Mouse (Mus musculus) liver, embryonic 16.5 days (tissue): Measurements from ENCODE around the gene Tbk1. TPM values are rescaled to one million over a fixed set of nuclear protein-coding genes. Genes with fewer than 3 reads are reported as not detected.
A peak's percentile ranks its signal among the peaks of the same experiment; 100 is the strongest.

ENCODE experiments used
- ATAC-seq: fragments of 200-750 bp; cut with Nextera tagmentation; 2 replicates; pipeline ENCODE4 v1.8.0; 2017; ENCODE audit warnings: low read depth, mild to moderate bottlenecking, moderate number of reproducible peaks, moderate library complexity
- H3K27ac ChIP-seq: fragments of 300-500 bp; sonication (generic); 2 replicates; pipeline ENCODE4 v1.5.1; 2014; ENCODE audit warnings: mild to moderate bottlenecking, low read length
- H3K27me3 ChIP-seq: fragments of 300-500 bp; sonication (generic); 2 replicates; pipeline ENCODE4 v1.6.1; 2014; ENCODE audit warnings: low read depth, low read length, mixed read lengths; ENCODE audit not compliant: control insufficient read depth, insufficient read depth
- H3K36me3 ChIP-seq: fragments of 300-500 bp; sonication (generic); 2 replicates; pipeline ENCODE4 v1.6.1; 2014; ENCODE audit warnings: mild to moderate bottlenecking; ENCODE audit not compliant: control insufficient read depth, insufficient read depth
- H3K4me1 ChIP-seq: fragments of 300-500 bp; sonication (generic); 2 replicates; pipeline ENCODE4 v1.6.1; 2014; ENCODE audit warnings: low read depth, low read length, mixed read lengths; ENCODE audit not compliant: control insufficient read depth
- H3K4me2 ChIP-seq: fragments of 300-500 bp; sonication (generic); 2 replicates; pipeline ENCODE4 v1.6.1; 2014; ENCODE audit warnings: low read depth, low read length, mixed read lengths
- H3K4me3 ChIP-seq: fragments of 300-500 bp; sonication (generic); 2 replicates; pipeline ENCODE4 v1.5.1; 2014; ENCODE audit warnings: low read depth, mild to moderate bottlenecking, low read length
- H3K9ac ChIP-seq: fragments of 300-500 bp; sonication (generic); 2 replicates; pipeline ENCODE4 v1.6.1; 2014; ENCODE audit warnings: low read depth, low read length
- H3K9me3 ChIP-seq: fragments of 300-500 bp; sonication (generic); replicated peaks from 2 replicates; pipeline ENCODE4 v1.6.1; 2016; ENCODE audit warnings: low read length; ENCODE audit not compliant: control insufficient read depth
- WGBS: fragments of 180-500 bp; shearing (Covaris S2); extraction: QIAGEN DNeasy Blood & Tissue Kit; methylation state at CpG from one replicate; pipeline ENCODE4 v1.1.7; 2014; ENCODE audit not compliant: insufficient replicate concordance; 5-methylcytosine and 5-hydroxymethylcytosine counted together
- polyA plus RNA-seq: library from polyadenylated mRNA; unstranded; fragments of >200 nt; fragmentation: Nextera tagmentation; extraction: Ambion mirVana; gene quantifications from 2 replicates; pipeline ENCODE4 v1.2.1, GENCODE M21; 2015

Tbk1 gene
- polyA plus RNA-seq, 1 experiment from 2014 or later, result 19.8 TPM

- Histone ChIP-seq H3K27me3 (no peaks in the 10 kb centered on the region), H3K4me1 (peaks cover 21% of the 10 kb centered on the region), H3K4me3 (no peak overlapping the region), H3K27ac (no peak overlapping the region), H3K9ac (no peak overlapping the region), H3K4me2 (no peak overlapping the region), H3K9me3 (no peaks in the 10 kb centered on the region), H3K36me3 (peaks cover 14% of the 10 kb centered on the region)
- 78% methylated on average over 7 of the region's 7 CpGs for WGBS
- no peak for ATAC-seq
These were observed 37.1 kb upstream of the Tbk1 start for GRCm38 (mm10) chr10:121623670-121624069.

GRCm38 (mm10) chr10:121622431-121622830 is 35.8 kb upstream of the Tbk1 start:
- peaks cover 21% of the 10 kb centered on the region for H3K4me1 ChIP-seq
- H3K27me3 ChIP-seq, result no peaks in the 10 kb centered on the region
- 71% methylated on average over 6 of the region's 6 CpGs for WGBS
- ATAC-seq, result no peak
- no peak overlapping the region for H3K9ac ChIP-seq
- H3K27ac ChIP-seq, result no peak overlapping the region
- H3K4me2 ChIP-seq, result no peak overlapping the region
- no peak overlapping the region for H3K4me3 ChIP-seq
- no peaks in the 10 kb centered on the region for H3K9me3 ChIP-seq
- peaks cover 22% of the 10 kb centered on the region for H3K36me3 ChIP-seq

GRCm38 (mm10) chr10:121615935-121616334 is 29.3 kb upstream of the Tbk1 start:
- 76% methylated on average over 7 of the region's 7 CpGs for WGBS
- peak; percentile 50 for ATAC-seq
- H3K27ac ChIP-seq, result peak overlapping the region; percentile 26; the same call in 1 of the 2 replicates

GRCm38 (mm10) chr10:121615146-121615870 is 28.7 kb upstream of the Tbk1 start:
- Histone ChIP-seq H3K9ac (no peak overlapping the region), H3K27ac (no peak overlapping the region), H3K36me3 (peaks cover 49% of the 10 kb centered on the region), H3K27me3 (no peaks in the 10 kb centered on the region), H3K9me3 (no peaks in the 10 kb centered on the region), H3K4me3 (no peak overlapping the region), H3K4me1 (no peaks in the 10 kb centered on the region), H3K4me2 (no peak overlapping the region)
- no peak for ATAC-seq
- 78% methylated on average over 13 of the region's 13 CpGs for WGBS

More at GRCm38 (mm10) chr10:121615935-121616334, 29.3 kb upstream of the Tbk1 start:
- Histone ChIP-seq H3K4me2 (no peak overlapping the region), H3K9ac (no peak overlapping the region), H3K4me1 (no peaks in the 10 kb centered on the region), H3K9me3 (no peaks in the 10 kb centered on the region), H3K27me3 (no peaks in the 10 kb centered on the region), H3K36me3 (peaks cover 47% of the 10 kb centered on the region), H3K4me3 (no peak overlapping the region)

GRCm38 (mm10) chr10:121613570-121613969 is 27.0 kb upstream of the Tbk1 start:
- Histone ChIP-seq H3K4me2 (no peak overlapping the region), H3K4me1 (no peaks in the 10 kb centered on the region), H3K27ac (no peak overlapping the region), H3K9me3 (no peaks in the 10 kb centered on the region), H3K9ac (no peak overlapping the region), H3K27me3 (no peaks in the 10 kb centered on the region), H3K4me3 (no peak overlapping the region), H3K36me3 (peaks cover 53% of the 10 kb centered on the region)
- ATAC-seq, result peak; percentile 25; the same call in 1 of the 2 replicates
- 42% methylated on average over 13 of the region's 13 CpGs for WGBS

DNA sequence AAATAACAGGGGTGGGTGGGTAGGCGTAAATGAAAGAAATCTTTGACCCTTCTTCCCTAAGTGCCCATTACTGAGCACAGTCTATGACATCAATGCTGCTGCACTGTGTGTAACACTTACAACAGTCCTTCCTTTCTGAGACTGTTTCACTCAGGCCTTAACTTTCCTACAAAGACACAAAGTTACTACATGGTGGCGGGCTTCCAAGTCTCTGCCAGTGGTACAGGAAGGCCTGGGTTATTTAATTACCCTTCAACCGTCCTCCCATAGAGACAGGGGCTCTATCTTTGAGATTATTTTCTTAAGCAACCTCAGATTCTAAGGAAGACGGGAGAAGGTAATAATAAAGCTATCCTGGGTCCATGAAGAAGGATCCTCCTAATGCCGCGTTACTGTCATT is 25.9 kb upstream of the Tbk1 start:
- Histone ChIP-seq H3K9ac (no peak overlapping the region), H3K4me2 (no peak overlapping the region), H3K4me3 (no peak overlapping the region), H3K4me1 (no peaks in the 10 kb centered on the region), H3K27ac (no peak overlapping the region), H3K9me3 (no peaks in the 10 kb centered on the region), H3K27me3 (no peaks in the 10 kb centered on the region), H3K36me3 (peaks cover 57% of the 10 kb centered on the region)
- WGBS, result 75% methylated on average over 6 of the region's 6 CpGs
- ATAC-seq, result no peak

DNA sequence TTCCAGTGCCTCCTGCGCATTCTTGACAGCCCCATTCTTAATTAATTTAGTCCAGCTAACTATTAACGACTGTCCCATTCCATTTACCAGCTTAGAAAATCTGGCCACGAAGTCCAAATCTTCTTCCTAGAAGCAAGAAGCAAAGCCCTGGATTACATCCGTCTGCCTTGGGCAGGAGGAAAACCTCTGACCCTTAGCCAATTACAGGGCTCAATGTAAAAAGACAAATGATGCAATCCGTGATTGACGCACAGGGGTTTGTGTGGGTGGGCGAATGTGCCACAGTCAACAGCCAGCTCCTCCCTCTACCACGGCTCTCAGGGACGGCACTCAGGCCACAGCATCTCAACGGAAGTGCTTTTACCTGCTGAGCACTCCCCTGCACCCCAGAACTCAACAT is 25.0 kb upstream of the Tbk1 start:
- 64% methylated on average over 10 of the region's 10 CpGs for WGBS
- Histone ChIP-seq H3K36me3 (peaks cover 60% of the 10 kb centered on the region), H3K4me2 (no peak overlapping the region), H3K27me3 (no peaks in the 10 kb centered on the region), H3K4me3 (no peak overlapping the region), H3K4me1 (no peaks in the 10 kb centered on the region), H3K9ac (no peak overlapping the region), H3K9me3 (no peaks in the 10 kb centered on the region), H3K27ac (no peak overlapping the region)
- ATAC-seq, result peak; percentile 53

DNA sequence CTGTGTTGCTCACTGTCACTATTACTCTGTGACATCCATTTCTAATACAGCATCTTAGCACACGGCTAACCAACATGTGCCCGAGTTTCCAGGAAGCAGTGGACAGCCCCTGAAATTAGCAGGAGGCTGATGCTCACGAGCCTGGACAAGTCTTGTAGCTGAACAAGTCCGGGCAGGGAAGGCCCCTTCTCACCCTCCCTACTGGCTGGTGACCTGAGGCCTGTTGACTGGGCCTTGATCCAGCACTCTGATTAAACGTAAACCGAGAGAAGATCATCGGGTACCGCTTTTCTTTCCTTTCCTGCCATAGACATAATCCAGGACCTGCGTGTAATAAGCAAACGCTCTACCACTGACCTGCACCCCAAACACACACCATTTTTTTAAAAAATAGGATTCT is 21.6 kb upstream of the Tbk1 start:
- 86% methylated on average over 10 of the region's 10 CpGs for WGBS
- Histone ChIP-seq H3K9me3 (no peaks in the 10 kb centered on the region), H3K4me3 (no peak overlapping the region), H3K4me2 (no peak overlapping the region), H3K27me3 (no peaks in the 10 kb centered on the region), H3K27ac (no peak overlapping the region), H3K9ac (no peak overlapping the region), H3K4me1 (no peaks in the 10 kb centered on the region), H3K36me3 (peaks cover 73% of the 10 kb centered on the region)
- ATAC-seq, result no peak

DNA sequence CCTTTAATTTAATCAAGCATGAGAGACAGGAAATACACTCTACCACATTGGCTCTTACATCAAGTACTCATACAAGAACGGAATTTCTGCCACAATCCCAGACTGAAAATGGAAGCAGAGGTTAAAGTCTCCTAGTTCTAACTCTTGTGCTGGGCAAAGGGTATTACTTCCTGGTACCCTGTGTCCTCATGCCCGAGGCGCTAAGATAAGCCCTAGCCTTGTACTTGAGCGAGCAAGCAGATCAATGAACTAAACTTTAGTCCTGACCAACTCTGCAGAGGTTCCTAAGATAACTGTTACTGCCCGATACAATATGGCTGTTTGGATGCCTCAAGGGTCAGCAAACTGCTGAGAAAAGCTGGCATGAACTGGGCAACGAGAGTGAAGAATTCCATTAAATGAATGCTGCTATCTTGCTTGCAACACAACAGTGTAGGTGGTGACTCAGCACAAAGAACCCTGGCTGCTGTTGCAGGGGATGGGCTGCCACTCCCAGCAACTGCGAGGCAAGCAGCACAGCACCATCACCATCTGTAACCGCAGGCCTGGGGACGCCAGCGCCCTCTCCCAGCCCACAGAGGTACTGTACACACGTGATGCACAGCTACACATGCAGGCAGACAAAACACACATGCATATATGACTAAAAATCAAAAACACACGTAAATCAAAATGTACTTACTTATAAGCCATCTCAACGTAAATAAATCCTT is 18.2 kb upstream of the Tbk1 start:
- peaks cover 81% of the 10 kb centered on the region for H3K36me3 ChIP-seq
- WGBS, result 80% methylated on average over 13 of the region's 13 CpGs
- H3K4me3 ChIP-seq, result no peak overlapping the region
- no peaks in the 10 kb centered on the region for H3K4me1 ChIP-seq
- H3K27me3 ChIP-seq, result no peaks in the 10 kb centered on the region
- H3K4me2 ChIP-seq, result no peak overlapping the region
- H3K27ac ChIP-seq, result no peak overlapping the region
- H3K9me3 ChIP-seq, result no peaks in the 10 kb centered on the region
- ATAC-seq, result no peak
- no peak overlapping the region for H3K9ac ChIP-seq
